Mouse (Mus musculus): Measurements from ENCODE around the gene Syap1. TPM values are rescaled to one million over a fixed set of nuclear protein-coding genes. Genes with fewer than 3 reads are reported as not detected.

Syap1 gene
- 12.4 and 13.3 TPM in 2 replicates for polyA plus RNA-seq (2021; fragmentation: Nextera tagmentation)
- long read RNA-seq, experiment 1, transcript Syap1-201 (9 exons, 2,087 nt): major isoform, 124 of 137 reads
- long read RNA-seq, experiment 1, partial matches to known transcripts: 5 of 137 reads
- long read RNA-seq, experiment 1, other reads (novel, unspliced or antisense): 5 of 137 reads
- long read RNA-seq, experiment 2, transcript Syap1-201 (9 exons, 2,087 nt): major isoform, 10 of 30 reads
- long read RNA-seq, experiment 2, partial matches to known transcripts: 13 of 30 reads
- long read RNA-seq, experiment 2, other reads (novel, unspliced or antisense): 6 of 30 reads

GRCm38 (mm10) chrX:162887931-162888511, at the start of gene Syap1:
Gene Syap1 (minus strand): TSS chrX:162888447.

GRCm38 (mm10) chrX:162900938-162901337, 12.7 kb upstream of the Syap1 start, which contains the start of gene Ctps2:
Gene Ctps2 (plus strand): TSS chrX:162901238.

GRCm38 (mm10) chrX:162829203-162829708, 59.0 kb downstream of the Syap1 start, which contains the start of gene Txlng:
Gene Txlng (minus strand): TSS chrX:162829454.

Other genes starting within 250 kb of the Syap1 start
- 67.9 and 76.8 TPM in 2 replicates for gene Reps2, start 244.8 kb downstream of the Syap1 start, polyA plus RNA-seq (2021; fragmentation: Nextera tagmentation)
- 135 and 181 TPM in 2 replicates for gene Rbbp7, start 128.0 kb downstream of the Syap1 start, polyA plus RNA-seq (2021; fragmentation: Nextera tagmentation)
- 9.9 and 11.7 TPM in 2 replicates for gene Txlng, start 59.0 kb downstream of the Syap1 start, polyA plus RNA-seq (2021; fragmentation: Nextera tagmentation)
- gene Ctps2, start 12.8 kb upstream of the Syap1 start, polyA plus RNA-seq (2021; fragmentation: Nextera tagmentation): 19.2 and 26.0 TPM in 2 replicates
- not detected in 2 replicates for gene S100g, start 76.2 kb upstream of the Syap1 start, polyA plus RNA-seq (2021; fragmentation: Nextera tagmentation)